Mouse (Mus musculus) testis, adult 10 weeks (tissue): ENCODE measurements around the gene Gltp. TPM values are rescaled to one million over a fixed set of nuclear protein-coding genes. Genes with fewer than 3 reads are reported as not detected.

Source experiments
- polyA plus RNA-seq: library from polyadenylated mRNA; stranded (reverse); fragments of 350-450 nt; fragmentation: Illumina TruSeq; extraction: RNeasy Lipid Tissue Mini Kit (QIAGEN cat#74804); gene quantifications from one replicate; pipeline ENCODE4 v1.2.3, GENCODE M21; 2014; ENCODE audit warnings: low read depth, low replicate concordance

Gltp gene
- 3.3 TPM for polyA plus RNA-seq

DNA sequence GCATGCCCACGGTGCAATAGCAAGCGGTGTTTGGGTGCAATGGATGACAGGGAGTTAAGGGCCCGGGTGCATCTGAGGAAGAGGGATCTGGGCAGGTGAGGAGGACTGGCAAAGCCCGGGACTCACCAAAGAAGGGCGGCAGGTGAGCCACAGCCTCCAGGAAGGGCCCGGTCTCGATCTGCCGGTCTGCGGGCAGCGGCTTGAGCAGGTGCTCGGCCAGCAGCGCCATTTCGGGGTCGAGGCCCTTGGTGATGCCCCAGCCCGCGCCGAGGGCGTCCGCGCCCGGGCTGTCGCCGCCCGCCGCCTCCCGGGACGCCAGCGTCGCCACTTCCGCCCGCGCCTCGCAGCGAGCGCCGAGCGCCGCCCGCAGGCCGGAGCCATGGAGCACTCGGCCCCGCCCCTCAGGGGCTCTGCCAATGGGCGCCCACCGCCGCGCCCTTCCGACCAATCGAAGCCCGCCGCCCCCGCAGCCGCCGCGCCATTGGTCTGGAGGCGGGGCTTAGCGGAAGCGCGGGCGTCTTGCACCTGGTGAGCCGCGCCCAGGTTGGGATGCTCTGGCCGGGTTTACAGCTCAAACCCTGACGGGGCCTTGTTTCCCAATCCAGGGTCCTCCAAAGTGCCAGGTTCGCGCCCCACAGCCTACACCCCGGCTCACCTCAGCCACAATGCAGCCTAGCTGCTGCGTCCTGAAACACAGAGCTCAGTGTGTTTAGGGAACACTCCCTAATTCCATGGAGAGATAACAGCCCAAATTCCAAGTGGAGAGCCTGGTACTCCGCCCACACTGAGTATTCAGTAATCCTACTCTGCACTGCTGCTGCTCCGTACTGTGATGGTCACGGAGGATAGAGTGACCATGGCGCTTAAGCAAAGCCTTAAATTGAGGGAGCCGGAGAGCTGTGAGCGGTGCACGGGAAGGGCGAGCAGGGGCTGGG, at the start of gene Gltp:
TSS of gene Gltp (minus strand) at position 352 of the 935 bp plus-strand sequence.

DNA sequence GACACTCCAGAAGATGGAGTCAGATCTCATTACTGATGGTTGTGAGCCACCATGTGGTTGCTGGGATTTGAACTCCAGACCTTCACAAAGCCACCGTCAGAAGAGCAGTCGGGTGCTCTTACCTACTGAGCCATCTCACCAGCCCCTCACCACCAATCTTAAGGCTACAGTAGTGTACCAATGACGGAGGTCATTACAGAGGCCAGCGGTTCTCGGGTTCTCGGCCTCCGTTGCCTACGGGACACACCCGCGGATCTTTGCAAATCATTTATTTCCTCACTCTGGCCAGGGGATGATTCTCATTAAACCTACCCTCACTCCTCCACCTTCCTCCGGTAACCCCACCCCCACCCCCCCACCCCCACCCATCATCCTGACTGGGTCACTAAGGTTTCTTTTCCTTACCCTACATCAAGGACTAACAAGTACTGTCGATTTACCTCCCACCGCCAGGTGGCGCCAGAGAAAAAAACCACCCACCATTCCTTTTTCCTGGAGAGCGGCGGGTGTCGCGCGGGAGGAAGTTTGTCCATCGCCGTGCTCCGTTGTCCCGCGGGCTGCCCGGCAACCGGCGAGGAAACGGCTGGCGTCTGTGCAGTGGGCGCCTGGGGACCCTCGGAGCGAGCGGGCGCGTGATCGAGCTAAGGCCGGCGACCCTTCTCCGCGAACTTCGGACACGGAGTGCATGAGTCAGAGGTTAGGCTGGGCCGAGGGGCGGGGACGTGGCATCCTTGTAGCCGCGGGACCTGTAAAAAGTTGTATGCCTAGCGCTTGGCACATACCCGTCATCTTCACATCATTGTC, 16.7 kb upstream of the Gltp start, which contains the start of gene Tchp:
TSS of gene Tchp (plus strand) at position 496 of the 804 bp plus-strand sequence.

DNA sequence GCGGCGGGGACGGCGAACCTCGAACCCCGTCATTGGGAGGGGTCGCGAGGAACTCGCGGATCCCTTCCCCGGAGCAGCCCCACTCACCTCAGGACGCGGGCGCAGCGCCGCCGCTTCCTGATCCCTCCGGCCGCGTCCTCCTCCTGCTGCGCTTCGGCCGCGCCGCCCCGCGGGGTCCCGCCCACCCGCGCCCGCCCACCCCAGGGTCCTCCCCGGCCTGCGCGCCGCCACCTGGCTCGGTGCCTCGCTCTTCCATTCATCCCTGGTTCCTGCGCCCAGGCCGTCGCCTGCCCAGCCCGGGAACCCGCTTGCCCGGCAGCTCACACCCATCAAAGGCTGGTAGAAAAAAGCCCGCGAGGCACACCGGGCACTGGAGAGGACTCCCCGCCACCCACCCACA, 32.5 kb downstream of the Gltp start, which contains the start of gene Trpv4:
TSS of gene Trpv4 (minus strand) at position 167 of the 400 bp plus-strand sequence.

Other genes with a start within 250 kb of the Gltp start
- gene Mmab, start 246.9 kb downstream of the Gltp start, polyA plus RNA-seq = 1.3 TPM
- gene Mvk, start 246.7 kb downstream of the Gltp start, polyA plus RNA-seq = not detected
- 1.1 TPM for gene Fam222a, start 123.0 kb downstream of the Gltp start, polyA plus RNA-seq
- not detected for gene Trpv4, start 32.6 kb downstream of the Gltp start, polyA plus RNA-seq
- gene Tchp, start 16.8 kb upstream of the Gltp start, polyA plus RNA-seq = 12.0 TPM
- 109 TPM for gene Ankrd13a, start 83.7 kb upstream of the Gltp start, polyA plus RNA-seq
- gene Git2, start 84.5 kb upstream of the Gltp start, polyA plus RNA-seq = 7.5 TPM
- gene 1500011B03Rik, start 132.5 kb upstream of the Gltp start, polyA plus RNA-seq = 44.9 TPM
- gene 4930519G04Rik, start 162.7 kb upstream of the Gltp start, polyA plus RNA-seq = 31.9 TPM
- not detected for gene Gm9936, start 167.7 kb upstream of the Gltp start, polyA plus RNA-seq
- gene Oasl2, start 206.0 kb upstream of the Gltp start, polyA plus RNA-seq = 8.8 TPM
- gene Oasl1, start 232.3 kb upstream of the Gltp start, polyA plus RNA-seq = 0.22 TPM